Mouse (Mus musculus) ES-Bruce4 (cell line): ENCODE data around the gene Fbxw5.

Experiments
- CTCF ChIP-seq: IDR thresholded peaks from one replicate; pipeline ENCODE4 v1.8.1; 2011; ENCODE audit warnings: low read depth, low read length
- EP300 ChIP-seq: IDR thresholded peaks from 2 replicates; pipeline ENCODE4 v1.6.1; 2011; ENCODE audit warnings: low read depth, low read length; ENCODE audit not compliant: insufficient read depth

DNA sequence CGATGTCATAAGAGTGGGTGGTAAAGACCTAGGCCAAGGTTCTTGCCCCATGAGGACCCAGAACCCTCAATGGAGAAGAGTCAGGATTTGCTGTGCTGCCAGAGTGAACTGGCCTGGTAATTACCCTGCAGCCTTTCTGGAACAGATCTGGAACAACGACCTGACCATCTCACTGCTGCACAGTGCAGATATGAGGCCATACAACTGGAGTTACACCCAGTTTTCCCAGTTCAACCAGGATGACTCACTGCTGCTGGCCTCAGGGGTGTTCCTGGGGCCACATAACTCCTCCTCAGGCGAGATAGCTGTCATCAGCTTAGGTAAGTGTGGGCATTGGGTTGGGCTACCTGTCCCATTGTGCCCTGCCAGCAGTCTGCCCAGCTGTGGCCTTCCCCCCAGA is 2.2 kb downstream of the Fbxw5 start:
- TF ChIP-seq CTCF = no peak
- TF ChIP-seq EP300 = no peak
